Mouse (Mus musculus): ENCODE measurements around the gene Hs2st1. TPM values are rescaled to one million over a fixed set of nuclear protein-coding genes. Genes with fewer than 3 reads are reported as not detected.

Hs2st1 gene
- polyA plus RNA-seq, 1 experiment from 2014 or later: 44.0 TPM

GRCm38 (mm10) chr3:144556625-144557324 lies 13.2 kb downstream of the Hs2st1 start:
- ATAC-seq (no peak), DNase-seq (ENCODE audit: low read depth, low spot score) (no peak)
- ChIA-PET POLR2A (no interaction called here), CTCF (interaction anchor here (2.8 to 9.2 kb wide), 2 partner anchors 10 to 16 kb away, joined by 11 to 74 read pairs; no protein-coding TSS in a partner anchor)
- in situ Hi-C loops (cut with MboI; ENCODE audit: low pct_unique_long_range_greater_than_20kb): no loop called here
- no peaks in the 10 kb centered on the region for H3K27me3 ChIP-seq
- no peak for TF ChIP-seq CTCF (IDR thresholded peaks at IDR 0.05)

- no peaks in the 10 kb centered on the region for H3K27me3 ChIP-seq
- ATAC-seq: no peak
- DNase-seq (ENCODE audit: low read depth, low spot score): no peak
- no peak for TF ChIP-seq CTCF (IDR thresholded peaks at IDR 0.05)
- CTCF ChIA-PET: interaction anchor here (1.1 to 9.2 kb wide), 6 partner anchors 11 to 166 kb away, joined by 3 to 74 read pairs (median 4); no protein-coding TSS in a partner anchor
- POLR2A ChIA-PET: interaction anchor here (0.6 to 1.0 kb wide), 3 partner anchors 9 to 121 kb away, joined by 3 to 9 read pairs (median 3); no protein-coding TSS in a partner anchor
- in situ Hi-C loops (cut with MboI; ENCODE audit: low pct_unique_long_range_greater_than_20kb): no loop called here
These were observed 14.8 kb downstream of the Hs2st1 start for GRCm38 (mm10) chr3:144555144-144555543.

- H3K27me3 ChIP-seq: no peaks in the 10 kb centered on the region
- in situ Hi-C loops (cut with MboI; ENCODE audit: low pct_unique_long_range_greater_than_20kb): no loop called here
These were observed 15.5 kb downstream of the Hs2st1 start for GRCm38 (mm10) chr3:144554503-144554902.

GRCm38 (mm10) chr3:144553942-144554341 lies 16.0 kb downstream of the Hs2st1 start:
- in situ Hi-C loops (cut with MboI; ENCODE audit: low pct_unique_long_range_greater_than_20kb): no loop called here
- no peak for DNase-seq (ENCODE audit: low read depth, low spot score)
- no peak for ATAC-seq
- no peak for TF ChIP-seq CTCF (IDR thresholded peaks at IDR 0.05)
- ChIA-PET CTCF (interaction anchor here (1.1 to 9.2 kb wide), 7 partner anchors 11 to 167 kb away, joined by 3 to 74 read pairs (median 4); no protein-coding TSS in a partner anchor), POLR2A (interaction anchor here (1.8 kb wide), 1 partner anchor 15 kb away, joined by 5 read pairs; no protein-coding TSS in a partner anchor)
- H3K27me3 ChIP-seq: no peaks in the 10 kb centered on the region

More at GRCm38 (mm10) chr3:144554503-144554902, 15.5 kb downstream of the Hs2st1 start:
- no peak for DNase-seq (ENCODE audit: low read depth, low spot score)
- CTCF ChIA-PET: interaction anchor here (1.1 to 9.2 kb wide), 7 partner anchors 12 to 166 kb away, joined by 3 to 74 read pairs (median 4); no protein-coding TSS in a partner anchor
- no peak for ATAC-seq
- no peak for TF ChIP-seq CTCF (IDR thresholded peaks at IDR 0.05)
- POLR2A ChIA-PET: interaction anchor here (1.0 to 1.8 kb wide), 2 partner anchors 13 to 15 kb away, joined by 5 to 9 read pairs; no protein-coding TSS in a partner anchor

GRCm38 (mm10) chr3:144551416-144551815 lies 18.6 kb downstream of the Hs2st1 start:
- in situ Hi-C loops (cut with MboI; ENCODE audit: low pct_unique_long_range_greater_than_20kb): no loop called here
- DNase-seq (ENCODE audit: low read depth, low spot score): no peak
- ChIA-PET POLR2A (no interaction called here), CTCF (interaction anchor here (1.1 to 9.2 kb wide), 6 partner anchors 8 to 29 kb away, joined by 3 to 74 read pairs (median 6); no protein-coding TSS in a partner anchor)
- no peak for ATAC-seq
- no peaks in the 10 kb centered on the region for H3K27me3 ChIP-seq
- no peak for TF ChIP-seq CTCF (IDR thresholded peaks at IDR 0.05)

- no peaks in the 10 kb centered on the region for H3K27me3 ChIP-seq
- ChIA-PET POLR2A (no interaction called here), CTCF (interaction anchor here (1.1 to 9.2 kb wide), 7 partner anchors 9 to 28 kb away, joined by 3 to 74 read pairs (median 4); no protein-coding TSS in a partner anchor)
- no peak for TF ChIP-seq CTCF (IDR thresholded peaks at IDR 0.05)
- in situ Hi-C loops (cut with MboI; ENCODE audit: low pct_unique_long_range_greater_than_20kb): no loop called here
- ATAC-seq (no peak), DNase-seq (ENCODE audit: low read depth, low spot score) (no peak)
These were observed 19.3 kb downstream of the Hs2st1 start for GRCm38 (mm10) chr3:144550659-144551058.

- DNase-seq (ENCODE audit: low read depth, low spot score): no peak
- ATAC-seq: no peak
- CTCF ChIA-PET: interaction anchor here (1.0 to 9.2 kb wide), 6 partner anchors 9 to 28 kb away, joined by 3 to 74 read pairs (median 6); no protein-coding TSS in a partner anchor
- in situ Hi-C loops (cut with MboI; ENCODE audit: low pct_unique_long_range_greater_than_20kb): no loop called here
- TF ChIP-seq CTCF (IDR thresholded peaks at IDR 0.05): no peak
- H3K27me3 ChIP-seq: no peaks in the 10 kb centered on the region
- POLR2A ChIA-PET: no interaction called here
These were observed 19.9 kb downstream of the Hs2st1 start for GRCm38 (mm10) chr3:144550036-144550435.

- TF ChIP-seq CTCF (IDR thresholded peaks at IDR 0.05): no peak
- in situ Hi-C loops (cut with MboI; ENCODE audit: low pct_unique_long_range_greater_than_20kb): no loop called here
- ATAC-seq: no peak
These were observed 21.7 kb downstream of the Hs2st1 start for GRCm38 (mm10) chr3:144548186-144548845.

GRCm38 (mm10) chr3:144546490-144546889 lies 23.5 kb downstream of the Hs2st1 start:
- TF ChIP-seq CTCF (IDR thresholded peaks at IDR 0.05): no peak
- in situ Hi-C loops (cut with MboI; ENCODE audit: low pct_unique_long_range_greater_than_20kb): no loop called here
- ChIA-PET CTCF (interaction anchor here (0.6 to 1.6 kb wide), 2 partner anchors 18 to 1039 kb away, joined by 3 to 5 read pairs; no protein-coding TSS in a partner anchor), POLR2A (interaction anchor here (0.7 to 1.7 kb wide), 3 partner anchors 9 to 213 kb away, joined by 3 to 4 read pairs (median 3); no protein-coding TSS in a partner anchor)
- ATAC-seq: no peak
- no peaks in the 10 kb centered on the region for H3K27me3 ChIP-seq
- no peak for DNase-seq (ENCODE audit: low read depth, low spot score)

More at GRCm38 (mm10) chr3:144548186-144548845, 21.7 kb downstream of the Hs2st1 start:
- H3K27me3 ChIP-seq: no peaks in the 10 kb centered on the region
- no peak for DNase-seq (ENCODE audit: low read depth, low spot score)
- ChIA-PET CTCF (interaction anchor here (1.1 to 9.2 kb wide), 3 partner anchors 8 to 26 kb away, joined by 3 to 74 read pairs (median 9); no protein-coding TSS in a partner anchor), POLR2A (no interaction called here)

GRCm38 (mm10) chr3:144545832-144546231 lies 24.1 kb downstream of the Hs2st1 start:
- H3K27me3 ChIP-seq: no peaks in the 10 kb centered on the region
- no peak for TF ChIP-seq CTCF (IDR thresholded peaks at IDR 0.05)
- CTCF ChIA-PET: interaction anchor here (1.3 to 1.6 kb wide), 3 partner anchors 11 to 60 kb away, joined by 3 to 9 read pairs (median 5); no protein-coding TSS in a partner anchor
- POLR2A ChIA-PET: interaction anchor here (0.9 to 1.7 kb wide), 2 partner anchors 10 to 23 kb away, joined by 3 to 4 read pairs; no protein-coding TSS in a partner anchor
- no peak for DNase-seq (ENCODE audit: low read depth, low spot score)
- in situ Hi-C loops (cut with MboI; ENCODE audit: low pct_unique_long_range_greater_than_20kb): no loop called here
- ATAC-seq: no peak
